Mouse (Mus musculus) layer of hippocampus, adult 6 months (tissue): ENCODE measurements around the gene Vmn1r214. TPM values are rescaled to one million over a fixed set of nuclear protein-coding genes. Genes with fewer than 3 reads are reported as not detected.

Experiments
- long read RNA-seq, 2 experiments: library from polyadenylated mRNA; unstranded; transcript quantifications; one replicate each; pipeline ENCODE4 v2.0.0; 2019 to 2020
- polyA plus RNA-seq: library from polyadenylated mRNA; unstranded; fragments of <200 nt; fragmentation: Nextera tagmentation; gene quantifications from 2 replicates; pipeline ENCODE4 v1.2.3, GENCODE M21; 2021

Vmn1r214 gene
- polyA plus RNA-seq, result not detected in 2 replicates
- long read RNA-seq, experiment 1, result 0 reads
- long read RNA-seq, experiment 2, result 0 reads

DNA sequence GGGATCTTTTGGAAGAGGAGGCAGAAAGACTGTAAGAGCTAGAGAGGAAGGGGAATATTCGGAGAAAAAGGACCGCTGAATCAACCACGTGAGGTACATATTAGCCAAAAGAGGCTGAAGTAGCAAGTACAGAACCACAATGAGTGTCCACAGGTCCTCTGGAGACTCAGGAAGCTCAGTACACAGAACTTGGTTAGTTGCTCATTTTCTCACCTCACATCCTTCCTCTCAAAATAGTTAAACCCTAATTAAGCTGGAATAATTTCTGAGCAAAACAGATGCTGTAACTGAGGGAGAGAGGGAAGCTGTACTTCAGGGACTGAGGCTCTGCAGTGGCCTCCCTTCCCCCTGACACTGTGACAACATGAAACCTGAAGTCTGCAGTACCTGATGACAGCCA, at the start of gene Vmn1r214:
Gene Vmn1r214 (plus strand): TSS at position 301 of the 400 bp plus-strand sequence.

DNA sequence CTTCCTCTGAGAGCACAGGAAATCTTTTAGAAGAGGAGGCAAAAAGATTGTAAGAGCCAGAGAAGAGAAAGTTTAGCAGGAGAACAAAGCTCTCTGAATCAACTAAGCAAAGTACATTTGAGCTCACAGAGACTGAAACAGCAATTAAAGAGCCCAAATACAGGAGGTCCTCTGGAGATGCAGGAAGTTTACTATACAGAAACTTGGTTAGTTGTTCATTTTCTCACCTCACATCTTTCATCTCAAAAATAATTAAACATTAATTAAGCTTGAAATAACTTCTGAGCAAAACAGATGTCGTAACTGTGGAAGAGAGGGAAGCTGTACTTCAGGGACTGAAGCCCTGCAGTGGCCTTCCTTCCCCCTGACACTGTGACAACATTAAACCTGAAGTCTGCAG, 22.9 kb upstream of the Vmn1r214 start, which contains the start of gene Vmn1r213:
Gene Vmn1r213 (plus strand): TSS at position 301 of the 400 bp plus-strand sequence.

DNA sequence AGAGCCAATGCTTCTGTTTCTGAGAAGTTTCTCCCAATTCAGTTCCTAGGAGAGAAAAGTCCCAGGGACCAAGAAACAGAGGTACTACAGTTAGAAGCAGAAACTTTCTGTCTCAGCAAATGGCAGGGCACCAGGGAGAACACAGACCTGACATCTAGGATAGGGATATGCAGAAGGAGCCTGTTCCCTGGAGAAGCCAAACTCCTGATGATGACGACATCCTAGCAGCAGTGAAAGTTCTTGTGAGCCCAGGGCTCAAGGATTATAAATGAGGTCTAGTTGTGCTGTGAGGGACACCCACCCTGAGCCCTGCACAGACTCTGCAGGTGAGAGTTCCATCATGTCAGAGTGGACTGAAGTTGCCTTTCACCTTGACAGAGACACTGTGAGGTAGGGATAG, 37.5 kb downstream of the Vmn1r214 start, which contains the start of gene Vmn1r215:
Gene Vmn1r215 (plus strand): TSS at position 301 of the 400 bp plus-strand sequence.

Other genes starting within 250 kb of the Vmn1r214 start
- not detected in 2 replicates for gene Vmn1r209, start 220.7 kb upstream of the Vmn1r214 start, polyA plus RNA-seq
- not detected in 2 replicates for gene Vmn1r210, start 199.1 kb upstream of the Vmn1r214 start, polyA plus RNA-seq
- gene Vmn1r211, start 172.9 kb upstream of the Vmn1r214 start, polyA plus RNA-seq, result not detected in 2 replicates
- gene Vmn1r212, start 146.2 kb upstream of the Vmn1r214 start, polyA plus RNA-seq, result not detected in 2 replicates
- not detected in 2 replicates for gene Vmn1r213, start 22.8 kb upstream of the Vmn1r214 start, polyA plus RNA-seq
- not detected in 2 replicates for gene Vmn1r215, start 37.6 kb downstream of the Vmn1r214 start, polyA plus RNA-seq
- not detected in 2 replicates for gene Vmn1r217, start 87.8 kb downstream of the Vmn1r214 start, polyA plus RNA-seq
- gene Vmn1r218, start 102.7 kb downstream of the Vmn1r214 start, polyA plus RNA-seq, result not detected in 2 replicates
- not detected in 2 replicates for gene Vmn1r219, start 128.9 kb downstream of the Vmn1r214 start, polyA plus RNA-seq
- not detected in 2 replicates for gene Vmn1r220, start 157.6 kb downstream of the Vmn1r214 start, polyA plus RNA-seq
- gene Vmn1r221, start 183.7 kb downstream of the Vmn1r214 start, polyA plus RNA-seq, result not detected in 2 replicates
- gene Vmn1r222, start 205.5 kb downstream of the Vmn1r214 start, polyA plus RNA-seq, result not detected in 2 replicates
- not detected in 2 replicates for gene Vmn1r223, start 216.7 kb downstream of the Vmn1r214 start, polyA plus RNA-seq